Mouse (Mus musculus) CH12.LX (cell line): ENCODE data around the gene Ccdc157. TPM values are rescaled to one million over a fixed set of nuclear protein-coding genes. Genes with fewer than 3 reads are reported as not detected.

Experiments used
- DNase-seq: peaks from one replicate; pipeline ENCODE4 v3.0.0-alpha.2; 2013; ENCODE audit errors: extremely low read depth
- H3K27ac ChIP-seq: 2 replicates; pipeline ENCODE4 v1.5.1; 2012; ENCODE audit warnings: low read depth, mild to moderate bottlenecking, control low read depth, moderate library complexity; ENCODE audit not compliant: insufficient read depth
- H3K27me3 ChIP-seq: replicated peaks from 2 replicates; pipeline ENCODE3; 2012; ENCODE audit warnings: inconsistent platforms
- H3K36me3 ChIP-seq, 2 experiments: replicated peaks in 1 of 2; 2 replicates each; pipeline versions ENCODE3 to v1.6.1; 2012; ENCODE audit warnings: inconsistent platforms in 1 of 2, low read length in 1 of 2, mild to moderate bottlenecking in 1 of 2, mixed read lengths in 1 of 2, moderate library complexity in 1 of 2; ENCODE audit not compliant: control insufficient read depth in 1 of 2, insufficient read depth in 1 of 2
- H3K4me1 ChIP-seq, 2 experiments: 2 replicates each; pipeline ENCODE4 v1.6.1; 2012; ENCODE audit warnings: inconsistent platforms in 1 of 2, moderate library complexity in 1 of 2; ENCODE audit not compliant: insufficient read depth in 2 of 2, control insufficient read depth in 1 of 2
- H3K4me2 ChIP-seq: 2 replicates; pipeline ENCODE4 v1.6.1; 2012; ENCODE audit warnings: low read depth, mild to moderate bottlenecking, control low read depth; ENCODE audit not compliant: poor library complexity, insufficient read depth, severe bottlenecking
- H3K4me3 ChIP-seq, 3 experiments: fragments of 150-350 bp in 1 of 3; sonication (generic) in 1 of 3; replicated peaks in 1 of 3; 2 replicates each; pipeline versions ENCODE3 to v1.5.1; 2011 to 2012; ENCODE audit warnings: low read depth in 2 of 3, low read length in 2 of 3, mild to moderate bottlenecking in 2 of 3, moderate library complexity in 2 of 3, control low read depth in 1 of 3, improper control_type of control experiment in 1 of 3, inconsistent platforms in 1 of 3, mixed read lengths in 1 of 3; ENCODE audit not compliant: poor library complexity in 1 of 3
- H3K79me2 ChIP-seq: replicated peaks from 2 replicates; pipeline ENCODE4 v1.6.1; 2012; ENCODE audit warnings: mild to moderate bottlenecking, moderate library complexity; ENCODE audit not compliant: control insufficient read depth, poor library complexity, insufficient read depth, severe bottlenecking; ENCODE audit errors: extremely low read depth
- H3K9ac ChIP-seq: 2 replicates; pipeline ENCODE4 v1.6.1; 2012; ENCODE audit warnings: low read depth, mild to moderate bottlenecking, control low read depth, moderate library complexity; ENCODE audit not compliant: insufficient read depth
- H3K9me3 ChIP-seq: replicated peaks from 2 replicates; pipeline ENCODE3; 2012; ENCODE audit warnings: low read length, inconsistent platforms, mixed read lengths
- CHD2 ChIP-seq: IDR thresholded peaks from 2 replicates; pipeline ENCODE4 v1.6.1; 2011; ENCODE audit warnings: low read length, improper control_type of control experiment
- CTCF ChIP-seq, 2 experiments: IDR thresholded peaks in 1 of 2; conservative IDR thresholded peaks in 1 of 2; 2 replicates each; pipeline ENCODE4 v1.5.1; 2011 to 2012; ENCODE audit warnings: low read depth in 2 of 2, low read length in 2 of 2, improper control_type of control experiment in 1 of 2, inconsistent platforms in 1 of 2, mild to moderate bottlenecking in 1 of 2, moderate library complexity in 1 of 2
- E2F4 ChIP-seq: IDR thresholded peaks from 2 replicates; pipeline ENCODE4 v1.6.1; 2011; ENCODE audit warnings: low read depth, low read length, improper control_type of control experiment; ENCODE audit not compliant: insufficient replicate concordance
- GABPA ChIP-seq: IDR thresholded peaks from 2 replicates; pipeline ENCODE4 v1.6.1; 2012; ENCODE audit warnings: low read depth, low read length, improper control_type of control experiment, inconsistent platforms; ENCODE audit not compliant: insufficient replicate concordance
- HCFC1 ChIP-seq: IDR thresholded peaks from 2 replicates; pipeline ENCODE4 v1.6.1; 2012; ENCODE audit warnings: low read depth, mild to moderate bottlenecking, inconsistent platforms, low read length, improper control_type of control experiment
- IRF4 ChIP-seq: IDR thresholded peaks from 2 replicates; pipeline ENCODE4 v1.6.1; 2014; ENCODE audit warnings: low read depth, mild to moderate bottlenecking, inconsistent platforms, low read length, improper control_type of control experiment
- JUND ChIP-seq: conservative IDR thresholded peaks from 2 replicates; pipeline ENCODE4 v1.6.1; 2011; ENCODE audit warnings: low read depth, low read length, improper control_type of control experiment
- MAFK ChIP-seq: IDR thresholded peaks from 2 replicates; pipeline ENCODE4 v1.6.1; 2011; ENCODE audit warnings: low read length, improper control_type of control experiment; ENCODE audit not compliant: insufficient replicate concordance
- MAX ChIP-seq: IDR thresholded peaks from 2 replicates; pipeline ENCODE4 v1.6.1; 2011; ENCODE audit warnings: low read length, improper control_type of control experiment
- NELFE ChIP-seq: IDR thresholded peaks from 2 replicates; pipeline ENCODE4 v1.6.1; 2011; ENCODE audit warnings: low read depth, low read length, improper control_type of control experiment
- RAD21 ChIP-seq: IDR thresholded peaks from 2 replicates; pipeline ENCODE4 v1.6.1; 2011; ENCODE audit warnings: low read depth, mild to moderate bottlenecking, low read length, improper control_type of control experiment, moderate library complexity
- SMC3 ChIP-seq: IDR thresholded peaks from 2 replicates; pipeline ENCODE4 v1.6.1; 2011; ENCODE audit warnings: low read depth, low read length, improper control_type of control experiment
- TBP ChIP-seq: conservative IDR thresholded peaks from 2 replicates; pipeline ENCODE4 v1.6.1; 2011; ENCODE audit warnings: low read depth, low read length, improper control_type of control experiment
- USF2 ChIP-seq: conservative IDR thresholded peaks from 2 replicates; pipeline ENCODE4 v1.6.1; 2011; ENCODE audit warnings: low read depth, low read length, improper control_type of control experiment
- ZC3H11A ChIP-seq: IDR thresholded peaks from 2 replicates; pipeline ENCODE4 v1.6.1; 2012; ENCODE audit warnings: low read depth, mild to moderate bottlenecking, inconsistent platforms, low read length, improper control_type of control experiment
- ZNF384 ChIP-seq: IDR thresholded peaks from 2 replicates; pipeline ENCODE4 v1.6.1; 2012; ENCODE audit warnings: low read depth, low read length, improper control_type of control experiment, inconsistent platforms
- dilution Hi-C: fragments of 300-500 bp; cut with MboI; formaldehyde crosslinking; loops from 2 replicates; pipeline ENCODE4 v1.14.3; 2020; ENCODE audit warnings: low sequenced_read_pairs; ENCODE audit not compliant: extremely low pct_unique_long_range_greater_than_20kb, extremely low pct_ligation_motif_present
- in situ Hi-C: fragments of 300-500 bp; cut with MboI; formaldehyde crosslinking; loops from 3 replicates; pipeline ENCODE4 v1.14.3; 2019; ENCODE audit warnings: low sequenced_read_pairs, low pct_ligation_motif_present, low pct_unique_long_range_greater_than_20kb, mixed read lengths
- polyA plus RNA-seq: library from polyadenylated mRNA; unstranded; fragments of >175 nt; gene quantifications from 2 replicates; pipeline ENCODE4 v1.2.1, GENCODE M21; 2012; ENCODE audit warnings: low read depth; ENCODE audit not compliant: insufficient read length
- total RNA-seq, 2 experiments: library from RNA; depleted of rRNA; stranded (reverse); fragments of 300-350 nt in 1 of 2; fragments of >200 nt in 1 of 2; gene quantifications; 2 replicates each; pipeline ENCODE4 v1.2.3; 2012 to 2014

Gene Ccdc157
- total and polyA plus RNA-seq, 3 experiments, result 2.3 to 4.4 (median 4.0) TPM

DNA sequence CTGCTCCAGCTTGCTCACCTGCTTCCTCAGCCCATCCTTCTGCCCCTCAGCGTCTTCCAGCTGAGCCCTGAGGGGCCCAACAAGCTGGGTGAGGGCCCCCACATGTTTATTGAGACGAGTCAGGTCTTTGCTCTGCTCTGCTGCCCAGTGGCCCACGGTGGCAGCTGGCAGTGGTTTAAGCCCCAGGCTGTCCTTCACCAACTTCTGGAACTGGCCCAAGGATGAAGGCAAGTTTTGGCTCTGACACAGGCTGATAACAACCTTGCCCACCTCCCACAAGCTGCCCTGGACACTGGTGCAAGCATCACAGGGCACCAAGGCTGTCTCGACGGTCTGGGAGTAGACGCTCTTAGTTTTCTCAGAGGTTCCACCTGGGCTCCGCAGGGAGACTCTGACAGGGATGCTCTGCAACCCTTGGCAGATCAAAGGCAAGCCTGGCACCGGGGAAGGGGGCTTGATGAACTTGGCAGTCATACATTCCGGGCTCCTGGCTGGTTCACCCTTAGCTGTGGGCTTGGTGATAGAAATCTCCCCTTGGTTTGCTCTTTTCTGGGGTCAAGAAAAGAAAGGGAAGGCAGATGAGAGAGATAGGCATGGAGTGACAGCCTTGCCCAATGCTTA lies 11.4 kb downstream of the Ccdc157 start:
- H3K27me3 ChIP-seq, result no peaks in the 10 kb centered on the region
- in situ Hi-C loops (no loop called here), dilution Hi-C loops (no loop called here)
- H3K4me3 ChIP-seq, result no peak overlapping the region
- no peak overlapping the region for H3K9ac ChIP-seq
- no peaks in the 10 kb centered on the region for H3K79me2 ChIP-seq
- no peak for DNase-seq
- H3K4me2 ChIP-seq, result no peak overlapping the region
- TF ChIP-seq ZNF384 (no peak), SMC3 (no peak), MAX (no peak), USF2 (no peak), HCFC1 (no peak), IRF4 (no peak), CTCF (conservative IDR thresholded peaks at IDR 0.05 in 1 of 2, IDR thresholded peaks at IDR 0.05 in 1 of 2; ENCODE audit: low read depth in 2 of 2, low read length in 2 of 2) (no peak), RAD21 (no peak), TBP (no peak), CHD2 (no peak), E2F4 (no peak), GABPA (no peak), JUND (no peak), ZC3H11A (no peak), MAFK (no peak)
- no peak overlapping the region for H3K27ac ChIP-seq
- H3K36me3 ChIP-seq, result peaks cover 10 to 63% of the 10 kb centered on the region in 2 experiments
- H3K9me3 ChIP-seq, result no peaks in the 10 kb centered on the region
- H3K4me1 ChIP-seq, result no peaks in the 10 kb centered on the region

DNA sequence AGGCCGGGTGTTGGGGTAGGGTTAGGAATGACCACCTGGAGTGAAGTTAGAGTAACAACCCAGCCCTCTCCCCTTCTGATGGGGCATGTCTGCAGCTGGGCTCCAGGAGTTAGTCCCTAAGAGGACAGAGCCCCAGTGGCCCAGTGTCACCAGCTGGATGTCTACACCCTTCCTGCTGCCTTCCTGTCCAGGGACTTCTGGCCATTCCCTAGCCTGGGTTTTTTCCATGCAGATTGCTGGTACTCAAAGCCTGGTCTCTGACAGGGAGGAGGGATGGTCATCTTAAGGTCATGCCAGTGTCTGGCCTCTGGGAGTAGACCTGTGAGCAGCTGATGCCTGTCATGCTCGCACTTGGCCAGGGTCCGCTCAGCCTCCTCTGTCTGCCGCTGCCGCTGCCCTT lies 12.0 kb downstream of the Ccdc157 start:
- H3K9ac ChIP-seq, result no peak overlapping the region
- H3K9me3 ChIP-seq, result no peaks in the 10 kb centered on the region
- TF ChIP-seq NELFE (no peak), ZNF384 (no peak), JUND (no peak), MAFK (no peak)
- TF ChIP-seq, all 38 proteins: peak for 0
- no peak overlapping the region for H3K4me2 ChIP-seq
- dilution Hi-C loops, result no loop called here
- peaks cover 16 to 68% of the 10 kb centered on the region in 2 experiments for H3K36me3 ChIP-seq
- no peak for DNase-seq
- H3K4me1 ChIP-seq, result no peaks in the 10 kb centered on the region
- no peaks in the 10 kb centered on the region for H3K27me3 ChIP-seq
- no peak overlapping the region for H3K4me3 ChIP-seq
- H3K27ac ChIP-seq, result no peak overlapping the region
- H3K79me2 ChIP-seq, result no peaks in the 10 kb centered on the region
- in situ Hi-C loops, result no loop called here
